Mouse (Mus musculus) heart, embryonic 16.5 days (tissue): ENCODE measurements around the gene Prr5l. TPM values are rescaled to one million over a fixed set of nuclear protein-coding genes. Genes with fewer than 3 reads are reported as not detected.
A peak's percentile ranks its signal among the peaks of the same experiment; 100 is the strongest.

Source experiments
- ATAC-seq: fragments of 200-750 bp; cut with Nextera tagmentation; replicated peaks from 2 replicates; pipeline ENCODE4 v1.8.0; 2017; ENCODE audit warnings: moderate number of reproducible peaks; ENCODE audit not compliant: insufficient read depth, low FRiP score; ENCODE audit errors: extremely low read depth
- H3K27ac ChIP-seq: fragments of 300-500 bp; sonication (generic); 2 replicates; pipeline ENCODE4 v1.5.1; 2014; ENCODE audit warnings: mild to moderate bottlenecking, low read length, control low read depth, moderate library complexity
- H3K27me3 ChIP-seq: fragments of 300-500 bp; sonication (generic); 2 replicates; pipeline ENCODE4 v1.6.1; 2014; ENCODE audit warnings: low read length, mixed read lengths; ENCODE audit not compliant: control insufficient read depth, insufficient read depth
- H3K36me3 ChIP-seq: fragments of 300-500 bp; sonication (generic); 2 replicates; pipeline ENCODE4 v1.6.1; 2014; ENCODE audit not compliant: control insufficient read depth, insufficient read depth
- H3K4me1 ChIP-seq: fragments of 300-500 bp; sonication (generic); 2 replicates; pipeline ENCODE4 v1.6.1; 2014; ENCODE audit warnings: low read length, mixed read lengths; ENCODE audit not compliant: control insufficient read depth, insufficient read depth
- H3K4me2 ChIP-seq: fragments of 300-500 bp; sonication (generic); 2 replicates; pipeline ENCODE4 v1.6.1; 2014; ENCODE audit warnings: low read depth, mild to moderate bottlenecking, control low read depth, low read length
- H3K4me3 ChIP-seq: fragments of 300-500 bp; sonication (generic); 2 replicates; pipeline ENCODE4 v1.5.1; 2014; ENCODE audit warnings: mild to moderate bottlenecking, control low read depth, low read length
- H3K9ac ChIP-seq: fragments of 300-500 bp; sonication (generic); 2 replicates; pipeline ENCODE4 v1.6.1; 2014; ENCODE audit warnings: low read length, control low read depth
- H3K9me3 ChIP-seq: fragments of 300-500 bp; sonication (generic); replicated peaks from 2 replicates; pipeline ENCODE4 v1.6.1; 2016; ENCODE audit warnings: low read length; ENCODE audit not compliant: control insufficient read depth
- WGBS: fragments of 180-500 bp; shearing (Covaris S2); extraction: QIAGEN DNeasy Blood & Tissue Kit; methylation state at CpG from one replicate; pipeline ENCODE4 v1.1.7; 2014; 5-methylcytosine and 5-hydroxymethylcytosine counted together
- polyA plus RNA-seq: library from polyadenylated mRNA; unstranded; fragments of >200 nt; fragmentation: Nextera tagmentation; extraction: Ambion mirVana; gene quantifications from 2 replicates; pipeline ENCODE4 v1.2.1, GENCODE M21; 2015

The Prr5l gene
- polyA plus RNA-seq, 1 experiment from 2014 or later: 6.2 TPM

GRCm38 (mm10) chr2:101679164-101679784, 203.6 kb downstream of the Prr5l start:
- no peaks in the 10 kb centered on the region for H3K36me3 ChIP-seq
- no peaks in the 10 kb centered on the region for H3K27me3 ChIP-seq
- peaks cover 6% of the 10 kb centered on the region for H3K4me1 ChIP-seq
- peak overlapping the region; percentile 95 for H3K9ac ChIP-seq
- no peaks in the 10 kb centered on the region for H3K9me3 ChIP-seq
- WGBS: 8% methylated on average over 15 of the region's 15 CpGs
- ATAC-seq: no peak
- peak overlapping the region; percentile 86 for H3K4me2 ChIP-seq
- no peak overlapping the region; the same call in 1 of the 2 replicates for H3K27ac ChIP-seq
- H3K4me3 ChIP-seq: peak overlapping the region; percentile 97

GRCm38 (mm10) chr2:101678236-101679021, 204.4 kb downstream of the Prr5l start, which contains the start of gene Traf6:
Traf6 (plus strand) TSS chr2:101678429.
- Histone ChIP-seq H3K4me3 (peak within 1 kb of the TSS; percentile 97), H3K27me3 (no peaks in the 10 kb centered on the region), H3K4me2 (peak within 1 kb of the TSS; percentile 86), H3K9ac (peak within 1 kb of the TSS; percentile 95), H3K9me3 (no peaks in the 10 kb centered on the region), H3K4me1 (peaks cover 6% of the 10 kb centered on the region), H3K36me3 (no peaks in the 10 kb centered on the region), H3K27ac (peak within 1 kb of the TSS; percentile 50)
- WGBS: under 1% methylated on average over 68 of the region's 68 CpGs
- ATAC-seq: peak; percentile 94

- Histone ChIP-seq H3K9me3 (no peaks in the 10 kb centered on the region), H3K4me3 (no peak overlapping the region), H3K36me3 (no peaks in the 10 kb centered on the region), H3K27ac (no peak overlapping the region), H3K27me3 (no peaks in the 10 kb centered on the region), H3K4me2 (no peak overlapping the region), H3K9ac (no peak overlapping the region), H3K4me1 (no peaks in the 10 kb centered on the region; the same call in 1 of the 2 replicates)
- WGBS: 58% methylated on average over 3 of the region's 3 CpGs
- no peak for ATAC-seq
Measured at GRCm38 (mm10) chr2:101673547-101673946, 209.3 kb downstream of the Prr5l start.

GRCm38 (mm10) chr2:101668751-101669150, 214.1 kb downstream of the Prr5l start:
- H3K36me3 ChIP-seq: no peaks in the 10 kb centered on the region
- 54% methylated on average over 3 of the region's 3 CpGs for WGBS
- no peaks in the 10 kb centered on the region for H3K9me3 ChIP-seq
- H3K9ac ChIP-seq: no peak overlapping the region
- no peaks in the 10 kb centered on the region for H3K4me1 ChIP-seq
- H3K27me3 ChIP-seq: peaks cover 2% of the 10 kb centered on the region; the same call in 1 of the 2 replicates
- no peak overlapping the region for H3K27ac ChIP-seq
- H3K4me2 ChIP-seq: no peak overlapping the region
- ATAC-seq: no peak
- H3K4me3 ChIP-seq: no peak overlapping the region

GRCm38 (mm10) chr2:101665703-101666092, 217.1 kb downstream of the Prr5l start:
- WGBS: 87% methylated on average over 3 of the region's 3 CpGs
- H3K4me3 ChIP-seq: no peak overlapping the region
- no peak for ATAC-seq
- H3K27ac ChIP-seq: no peak overlapping the region
- H3K9me3 ChIP-seq: no peaks in the 10 kb centered on the region
- no peaks in the 10 kb centered on the region for H3K4me1 ChIP-seq
- no peaks in the 10 kb centered on the region for H3K36me3 ChIP-seq
- H3K9ac ChIP-seq: no peak overlapping the region
- peaks cover 2% of the 10 kb centered on the region; the same call in 1 of the 2 replicates for H3K27me3 ChIP-seq
- no peak overlapping the region for H3K4me2 ChIP-seq

- H3K4me2 ChIP-seq: no peak overlapping the region
- ATAC-seq: peak; percentile 65; the same call in 1 of the 2 replicates
- H3K9ac ChIP-seq: no peak overlapping the region
- H3K27me3 ChIP-seq: peaks cover 2% of the 10 kb centered on the region; the same call in 1 of the 2 replicates
- H3K9me3 ChIP-seq: no peaks in the 10 kb centered on the region
- 23% methylated on average over 9 of the region's 9 CpGs for WGBS
- no peaks in the 10 kb centered on the region for H3K36me3 ChIP-seq
- H3K4me1 ChIP-seq: no peaks in the 10 kb centered on the region
- H3K4me3 ChIP-seq: no peak overlapping the region
- H3K27ac ChIP-seq: no peak overlapping the region
Measured at GRCm38 (mm10) chr2:101665058-101665702, 217.6 kb downstream of the Prr5l start.

Other genes with a start within 250 kb of the Prr5l start
- gene Rag1, start 233.5 kb downstream of the Prr5l start, polyA plus RNA-seq: 6.4 and 15.8 TPM in 2 replicates
- 60.3 and 63.3 TPM in 2 replicates for gene B230118H07Rik, start 233.5 kb downstream of the Prr5l start, polyA plus RNA-seq
- 5.8 and 6.2 TPM in 2 replicates for gene Traf6, start 204.6 kb downstream of the Prr5l start, polyA plus RNA-seq
- 51.8 and 54.0 TPM in 2 replicates for gene Commd9, start 3.2 kb upstream of the Prr5l start, polyA plus RNA-seq